Mouse (Mus musculus) heart, postnatal 4 days (tissue): Measurements from ENCODE around the gene Psmd4. TPM values are rescaled to one million over a fixed set of nuclear protein-coding genes. Genes with fewer than 3 reads are reported as not detected.

Experiments
- microRNA-seq, 2 experiments: library from miRNA; unstranded; fragments of <30 nt; microRNA quantifications; one replicate each; pipeline ENCODE4 v1.2.0; 2021 to 2022
- total RNA-seq, 2 experiments: library from RNA; stranded (reverse); gene quantifications; 2 replicates each; pipeline ENCODE4 v1.2.3; 2021

Gene Psmd4
- total RNA-seq, 2 experiments from 2014 or later, result 145 to 147 TPM

Small RNA genes within 50 kb of the gene (microRNA-seq; reads per million reads assigned to microRNA genes)
- gene Mir7013, result 0.82 to 2.4 reads per million in 2 experiments

Other genes starting within 250 kb of the Psmd4 start
- gene Pogz, start 205.0 kb downstream of the Psmd4 start, total RNA-seq, result 10 to 100 TPM; 35.1 to 38.6 TPM
- gene Psmb4, start 155.7 kb downstream of the Psmd4 start, total RNA-seq, result 100 to 1,000 TPM; 297 to 299 TPM
- gene Selenbp1, start 109.6 kb downstream of the Psmd4 start, total RNA-seq, result 10 to 100 TPM; 47.4 to 48.9 TPM
- gene Rfx5, start 88.5 kb downstream of the Psmd4 start, total RNA-seq, result 10 to 100 TPM in 1 of 2 experiments, 1 to 10 TPM in 1; 9.3 to 11.9 TPM
- gene Pi4kb, start 67.9 kb downstream of the Psmd4 start, total RNA-seq, result 10 to 100 TPM; 33.4 to 36.5 TPM
- 10 to 100 TPM; 30.7 to 33.4 TPM for gene Zfp687, start 27.2 kb downstream of the Psmd4 start, total RNA-seq
- gene Pip5k1a, start 64.3 kb upstream of the Psmd4 start, total RNA-seq, result 10 to 100 TPM; 30.9 to 33.7 TPM
- 10 to 100 TPM; 48.4 to 51.8 TPM for gene Vps72, start 68.4 kb upstream of the Psmd4 start, total RNA-seq
- gene Tmod4, start 81.9 kb upstream of the Psmd4 start, total RNA-seq, result 1 to 10 TPM; 3.2 to 3.4 TPM
- 10 to 100 TPM; 33.9 to 34.2 TPM for gene Scnm1, start 91.4 kb upstream of the Psmd4 start, total RNA-seq
- gene Lysmd1, start 91.5 kb upstream of the Psmd4 start, total RNA-seq, result 1 to 10 TPM; 5.3 to 6.0 TPM
- 1 to 10 TPM in 1 of 2 experiments, under 1 TPM in 1; 0.54 to 1.2 TPM for gene Tnfaip8l2, start 99.7 kb upstream of the Psmd4 start, total RNA-seq
- gene Sema6c, start 117.8 kb upstream of the Psmd4 start, total RNA-seq, result 1 to 10 TPM; 7.5 to 8.1 TPM
- 10 to 100 TPM; 16.1 to 16.2 TPM for gene Gabpb2, start 175.3 kb upstream of the Psmd4 start, total RNA-seq
- gene Cdc42se1, start 186.1 kb upstream of the Psmd4 start, total RNA-seq, result 10 to 100 TPM; 45.2 to 45.9 TPM
- gene Mllt11, start 189.6 kb upstream of the Psmd4 start, total RNA-seq, result 1 to 10 TPM; 7.4 to 8.1 TPM
- under 1 TPM in 1 of 2 experiments, not detected in 1; 0.14 TPM for gene Gm128, start 199.0 kb upstream of the Psmd4 start, total RNA-seq
- gene Bnipl, start 208.6 kb upstream of the Psmd4 start, total RNA-seq, result not detected
- gene Mindy1, start 238.7 kb upstream of the Psmd4 start, total RNA-seq, result 10 to 100 TPM; 23.1 to 28.0 TPM
- 10 to 100 TPM; 33.2 to 36.3 TPM for gene Prune1, start 239.5 kb upstream of the Psmd4 start, total RNA-seq